Mouse (Mus musculus) cerebral cortex, adult 2 months (tissue): ENCODE results near the gene Wt1.

Source experiments
- WGBS: fragments of 180-500 bp; shearing (Covaris S2); methylation state at CpG from one replicate; pipeline ENCODE4 v1.1.7; 2018; 5-methylcytosine and 5-hydroxymethylcytosine counted together

Wt1 gene

DNA sequence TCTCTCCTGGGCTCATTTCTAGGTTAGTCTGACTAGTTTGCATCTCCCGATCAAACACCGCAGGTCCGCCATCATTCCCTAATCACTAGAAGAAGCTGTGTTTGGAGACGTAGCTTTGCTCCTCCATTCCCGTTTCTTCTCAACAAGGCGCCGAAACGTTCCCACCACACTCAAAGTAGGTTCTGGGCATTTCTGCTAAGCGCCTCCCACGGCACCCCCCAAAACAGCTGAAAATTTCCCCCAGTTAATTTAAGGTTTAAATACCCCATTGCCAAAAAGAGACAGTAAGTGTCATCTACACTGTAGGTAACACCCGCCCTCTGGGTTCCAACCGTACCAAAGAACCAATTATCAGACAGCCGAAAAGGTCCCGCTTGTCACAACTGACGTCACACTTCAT, 688 bp upstream of the Wt1 start:
- 8% methylated on average over 15 of the region's 15 CpGs for WGBS

- under 1% methylated on average over 89 of the region's 92 CpGs for WGBS
These were observed 582 bp downstream of the Wt1 start for GRCm38 (mm10) chr2:105126691-105127530.

GRCm38 (mm10) chr2:105127531-105128480, 1.5 kb downstream of the Wt1 start:
- WGBS = 2% methylated on average over 52 of the region's 52 CpGs

GRCm38 (mm10) chr2:105128564-105128963, 2.2 kb downstream of the Wt1 start:
- WGBS = 5% methylated on average over 12 of the region's 12 CpGs

GRCm38 (mm10) chr2:105130351-105131060, 4.2 kb downstream of the Wt1 start:
- WGBS = 3% methylated on average over 32 of the region's 32 CpGs

DNA sequence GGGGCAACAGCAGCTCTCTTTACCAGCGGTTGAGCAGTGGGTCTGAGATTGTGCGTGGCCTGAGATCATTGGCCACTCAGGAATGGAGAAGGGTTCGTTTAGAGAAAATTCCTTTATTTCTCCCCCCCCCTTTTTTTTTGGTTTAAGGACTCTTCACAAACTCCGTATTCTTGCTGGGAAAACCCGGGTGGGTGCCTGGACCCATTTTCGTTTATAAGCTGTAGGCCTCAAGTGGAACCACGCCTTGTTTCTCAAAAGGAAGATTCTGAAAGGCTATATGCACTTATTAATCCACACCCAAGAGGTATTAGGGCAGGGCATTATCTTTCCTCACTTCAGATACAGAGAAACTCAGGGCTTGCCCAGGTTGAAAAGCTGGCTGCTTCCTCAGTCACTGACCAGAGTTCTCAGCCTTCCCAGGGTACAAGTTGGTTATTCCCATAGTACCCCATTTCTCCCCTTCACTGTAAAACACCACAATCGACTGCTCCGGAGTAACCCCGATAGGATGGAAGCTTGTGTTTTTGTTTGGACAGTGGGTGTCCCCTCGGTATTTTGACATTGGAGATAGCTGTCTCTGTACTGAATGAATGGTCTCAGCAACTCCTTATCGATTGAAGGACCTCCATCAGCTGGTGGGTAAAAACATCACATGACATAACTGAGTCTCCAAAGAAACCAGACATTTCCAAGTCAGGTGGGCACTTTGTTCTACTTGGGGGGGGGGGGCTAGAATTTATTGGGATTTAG, 4.9 kb downstream of the Wt1 start:
- WGBS = 6% methylated on average over 12 of the region's 12 CpGs

DNA sequence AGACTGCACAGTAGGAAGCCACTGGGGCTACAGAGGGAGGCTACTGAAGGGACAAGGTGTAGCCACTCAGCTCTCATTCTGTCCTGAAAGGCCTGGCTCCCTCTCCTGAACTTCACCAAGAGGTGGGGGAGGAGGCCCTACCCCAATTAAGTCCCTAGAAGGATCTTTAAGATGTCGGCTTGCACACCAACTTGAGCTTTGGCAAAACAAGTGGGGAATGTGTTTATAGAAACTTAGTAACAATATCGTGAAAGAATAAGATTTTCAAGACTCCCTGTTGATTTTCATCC, 5.4 kb downstream of the Wt1 start:
- 10% methylated on average over 2 of the region's 2 CpGs for WGBS

GRCm38 (mm10) chr2:105132300-105132699, 6.0 kb downstream of the Wt1 start:
- 4% methylated on average over 17 of the region's 17 CpGs for WGBS

- 3% methylated on average over 43 of the region's 43 CpGs for whole genome bisulfite sequencing
These were observed 6.8 kb downstream of the Wt1 start for GRCm38 (mm10) chr2:105132933-105133795.

DNA sequence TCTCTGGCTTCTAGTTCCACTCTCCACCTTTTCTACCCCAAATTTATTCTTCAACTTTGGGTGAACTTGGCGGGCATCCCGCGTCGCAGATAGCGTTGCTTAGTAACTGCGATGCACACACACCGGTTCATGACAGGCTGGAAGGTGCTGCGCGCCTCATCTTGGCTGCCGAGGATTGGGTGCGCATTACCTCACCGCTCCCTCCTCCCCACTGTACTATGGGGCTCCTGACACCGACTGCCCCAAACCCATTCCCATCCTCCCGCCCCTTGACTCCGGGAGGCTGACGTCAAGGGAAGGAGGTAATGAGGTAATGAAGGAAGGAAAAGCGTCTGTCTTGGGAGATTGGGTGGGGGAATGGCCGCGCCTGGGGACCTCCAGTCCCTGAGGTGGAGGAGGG, 8.0 kb downstream of the Wt1 start:
- 2% methylated on average over 19 of the region's 19 CpGs for WGBS

DNA sequence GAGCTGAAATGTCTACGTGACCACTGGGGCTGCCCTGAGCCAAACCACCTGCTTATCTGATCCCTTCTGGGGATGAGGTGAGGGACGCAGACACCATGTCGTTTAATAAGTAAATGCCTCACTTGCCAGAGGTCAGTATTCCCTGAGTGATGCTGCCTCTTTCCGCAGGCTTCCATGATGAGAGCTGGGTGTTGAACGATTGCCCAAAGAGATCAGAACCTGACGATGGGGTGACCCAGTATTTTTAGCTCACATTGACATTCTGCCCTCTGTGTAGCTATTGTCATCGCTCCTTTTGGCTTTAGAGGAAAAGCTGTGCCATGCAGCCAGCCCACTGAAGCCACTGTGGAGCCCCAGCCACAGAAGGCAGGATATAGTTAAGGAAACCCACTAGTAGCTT, 13.1 kb downstream of the Wt1 start:
- WGBS = 83% methylated on average over 7 of the region's 7 CpGs

GRCm38 (mm10) chr2:105141371-105141770, 15.0 kb downstream of the Wt1 start:
- WGBS = 60% methylated on average over 7 of the region's 7 CpGs

- 95% methylated on average over 14 of the region's 14 CpGs for WGBS
These were observed 17.4 kb downstream of the Wt1 start for GRCm38 (mm10) chr2:105143731-105144130.

DNA sequence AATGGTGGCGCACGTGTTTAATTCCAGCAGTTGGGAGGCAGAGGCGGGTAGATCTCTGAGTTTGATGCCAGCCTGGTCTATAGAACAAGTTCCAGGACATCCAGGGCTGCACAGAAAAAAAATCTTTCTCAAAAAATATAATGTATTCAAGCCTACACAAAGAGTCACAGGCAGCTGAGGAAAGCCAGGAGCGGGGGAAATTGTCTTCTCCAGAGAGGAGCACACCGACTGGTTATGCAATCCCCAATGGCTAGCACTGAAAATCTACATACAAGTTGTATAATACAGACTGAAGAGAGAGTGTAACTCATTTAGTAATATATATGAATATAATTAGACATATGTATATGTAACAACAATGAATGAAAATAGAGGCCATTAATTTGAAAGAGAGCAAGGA, 25.2 kb downstream of the Wt1 start:
- WGBS = 59% methylated on average over 5 of the region's 5 CpGs

DNA sequence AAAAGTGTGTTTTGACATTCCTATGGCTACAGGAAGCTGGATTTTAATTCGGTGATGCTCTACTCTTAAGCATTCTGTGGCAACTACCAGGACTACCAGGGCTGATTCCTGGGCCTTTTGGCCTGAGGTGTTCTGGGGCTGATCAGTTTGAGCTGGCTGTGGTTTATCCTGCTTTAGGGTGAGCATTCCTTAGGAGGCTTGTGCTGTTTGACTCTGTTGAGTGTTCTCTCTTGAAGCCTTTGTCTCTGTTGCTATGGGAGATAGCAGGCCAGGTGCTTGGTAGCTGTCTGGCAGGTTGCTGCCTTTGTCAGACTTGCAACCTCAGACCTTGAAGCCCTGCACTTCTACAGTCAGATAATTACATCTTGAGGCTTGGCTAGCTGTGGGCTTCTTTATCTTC, 26.7 kb downstream of the Wt1 start:
- 81% methylated on average over 1 of the region's 1 CpGs for WGBS

DNA sequence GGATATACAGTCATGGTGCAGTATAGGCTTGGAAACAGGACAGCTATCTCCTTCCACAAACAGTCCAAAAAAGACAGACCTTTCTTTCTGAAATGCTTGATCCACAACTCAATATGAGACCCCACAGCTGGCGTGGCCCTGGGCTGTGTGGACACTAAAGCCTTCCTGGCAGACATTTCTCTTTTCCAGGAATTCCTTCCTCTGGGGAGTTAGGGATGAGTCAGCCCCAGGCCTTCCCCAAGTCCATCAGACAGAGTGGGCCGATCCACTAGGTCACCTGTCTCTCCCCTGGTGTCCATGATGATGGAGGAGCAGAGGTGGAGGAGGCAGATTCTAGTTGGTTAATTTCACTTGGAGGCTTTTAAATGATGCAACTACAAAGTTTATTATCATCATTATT, 34.6 kb downstream of the Wt1 start:
- 81% methylated on average over 2 of the region's 2 CpGs for WGBS

DNA sequence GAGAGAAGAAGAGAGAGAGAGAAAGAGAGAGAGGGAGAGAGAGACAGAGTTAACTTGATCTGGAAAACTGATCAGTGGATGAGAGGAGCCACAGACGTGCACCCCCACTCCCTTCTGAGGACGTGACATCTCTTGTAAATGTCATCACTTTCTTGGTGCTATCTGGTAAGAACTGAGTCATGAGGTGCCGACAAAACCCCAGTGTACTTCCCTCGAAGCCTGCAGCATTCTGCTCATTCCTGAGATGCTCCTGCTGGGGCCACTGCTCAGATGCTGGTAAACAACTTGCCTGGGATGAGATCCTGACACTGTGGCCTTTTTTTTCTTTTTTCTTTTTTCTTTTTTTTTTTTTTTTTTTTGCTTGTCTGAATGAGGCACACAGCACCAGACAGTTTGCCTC, 36.4 kb downstream of the Wt1 start:
- WGBS = 43% methylated on average over 4 of the region's 4 CpGs

DNA sequence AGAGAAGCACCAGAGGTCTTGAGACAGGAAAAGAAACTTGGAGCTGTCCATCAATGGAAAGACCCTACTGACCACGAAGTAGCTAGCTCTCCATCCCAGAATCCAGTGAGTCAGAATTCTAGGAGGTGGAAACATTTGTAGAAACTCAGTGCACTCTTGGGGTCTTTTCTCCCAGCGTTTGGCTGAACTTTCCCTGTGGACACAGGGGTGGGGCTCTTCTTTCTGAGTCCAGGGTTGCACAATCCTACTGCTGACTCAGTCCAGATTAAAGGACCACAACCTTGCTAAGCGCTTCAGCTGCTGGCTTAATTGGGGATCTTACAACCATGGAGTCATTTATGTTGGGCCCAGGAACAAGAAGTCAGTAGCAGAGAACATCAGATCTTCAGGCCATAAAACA, 41.8 kb downstream of the Wt1 start:
- 83% methylated on average over 3 of the region's 3 CpGs for WGBS

DNA sequence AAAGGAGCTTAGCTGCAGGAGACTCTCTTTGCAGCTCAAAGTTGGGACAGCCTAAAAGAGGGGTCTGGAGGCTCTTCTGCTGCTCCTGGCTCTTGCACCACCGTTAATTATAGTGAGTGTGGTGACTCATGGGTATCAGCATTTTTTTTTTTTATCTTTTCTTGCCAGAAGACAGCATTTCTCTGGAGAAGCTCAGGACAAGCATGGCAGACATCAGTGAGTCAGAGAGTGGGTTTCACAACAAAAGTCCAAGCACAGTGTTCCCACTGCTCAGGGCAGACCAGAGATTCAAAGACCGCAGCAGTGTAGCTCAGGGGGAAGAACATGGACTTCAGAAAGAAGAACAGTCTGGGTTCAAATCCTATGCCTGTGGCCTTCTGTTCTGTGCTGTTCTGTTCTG, 47.9 kb downstream of the Wt1 start:
- 64% methylated on average over 2 of the region's 2 CpGs for WGBS

DNA sequence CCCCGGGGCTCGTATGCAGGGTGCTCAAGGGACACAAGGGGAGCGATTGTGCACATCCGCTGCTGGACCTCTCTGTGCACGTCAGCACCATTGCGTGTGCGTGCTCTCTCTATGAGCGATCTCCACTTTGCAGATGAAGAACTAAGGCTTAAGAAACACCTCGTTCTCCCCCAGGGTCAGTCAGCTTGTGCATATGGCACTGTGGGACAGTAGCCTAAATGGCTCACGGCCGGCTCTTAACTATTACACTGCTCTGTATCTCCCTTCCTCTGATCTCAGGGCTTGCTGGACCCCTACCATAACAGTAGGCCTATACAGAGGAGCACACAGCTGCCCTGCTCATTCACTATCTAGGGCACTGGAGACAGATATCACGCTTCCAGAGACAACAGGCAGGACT, 52.5 kb downstream of the Wt1 start:
- WGBS = 93% methylated on average over 12 of the region's 12 CpGs

DNA sequence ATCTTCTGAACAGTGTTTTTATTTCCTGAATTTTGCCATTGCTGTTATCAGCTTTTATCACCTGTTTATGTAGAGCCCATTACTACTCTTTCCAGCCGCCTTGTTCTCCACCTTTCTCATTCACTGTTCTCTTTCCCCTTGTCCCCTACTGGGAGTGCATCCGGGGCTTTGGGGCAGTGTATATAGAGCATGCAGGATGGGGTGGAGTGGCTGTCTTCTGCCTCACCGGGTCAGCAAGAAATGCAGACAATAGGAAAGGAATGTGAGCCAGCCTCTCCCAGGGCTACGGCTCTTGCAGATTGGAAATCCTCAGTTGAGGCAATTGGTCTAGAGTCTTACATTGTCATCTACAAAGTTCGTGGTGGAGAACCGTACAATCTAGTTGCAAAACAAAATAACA, 56.2 kb downstream of the Wt1 start:
- WGBS = 48% methylated on average over 6 of the region's 6 CpGs
